Mouse (Mus musculus) bone marrow, adult 2 months (tissue): Measurements from ENCODE around the gene Rhox4c. TPM values are rescaled to one million over a fixed set of nuclear protein-coding genes. Genes with fewer than 3 reads are reported as not detected.
"Not testable (repeated sequence)": the region's sequence is repeated elsewhere in the genome, so short reads cannot be mapped to it uniquely, and the experiment has no call there.

ENCODE experiments used
- H3K27ac ChIP-seq: fragments of 200-500 bp; 2 replicates; pipeline ENCODE4 v1.5.1; 2012; ENCODE audit warnings: low read depth, mild to moderate bottlenecking, control low read depth, inconsistent platforms, low read length; ENCODE audit not compliant: control insufficient read depth, poor library complexity, insufficient read depth
- H3K4me1 ChIP-seq: fragments of 200-500 bp; 2 replicates; pipeline ENCODE4 v1.6.1; 2011; ENCODE audit warnings: low read length; ENCODE audit not compliant: control insufficient read depth, insufficient read depth
- H3K4me3 ChIP-seq: fragments of 200-500 bp; replicated peaks from 2 replicates; pipeline ENCODE3; 2011; ENCODE audit warnings: mild to moderate bottlenecking, low read depth, low read length, control low read depth; ENCODE audit not compliant: control insufficient read depth
- WGBS: fragments of 180-500 bp; shearing (Covaris S2); methylation state at CpG from one replicate; pipeline ENCODE4 v1.1.7; 2018; 5-methylcytosine and 5-hydroxymethylcytosine counted together
- polyA plus RNA-seq: library from polyadenylated mRNA; stranded (reverse); fragments of >200 nt; gene quantifications from 2 replicates; pipeline ENCODE4 v1.2.4, GENCODE M21; 2011; ENCODE audit warnings: low replicate concordance; ENCODE audit not compliant: missing spikeins, insufficient read depth, insufficient read length

The Rhox4c gene
- not detected in 2 replicates for polyA plus RNA-seq

GRCm38 (mm10) chrX:37480037-37480436, at the start of gene Rhox4c:
Gene Rhox4c (plus strand): TSS chrX:37480337.
- WGBS = 87% methylated on average over 14 of the region's 14 CpGs
- not testable (repeated sequence) for H3K4me3 ChIP-seq, H3K27ac ChIP-seq, H3K4me1 ChIP-seq

- WGBS = 80% methylated on average over 14 of the region's 15 CpGs
- H3K4me3 ChIP-seq, H3K4me1 ChIP-seq, H3K27ac ChIP-seq: not testable (repeated sequence)
These were observed 47.9 kb upstream of the Rhox4c start, which contains the start of gene Rhox4b for GRCm38 (mm10) chrX:37432194-37432593. Gene Rhox4b (plus strand): TSS chrX:37432494.

GRCm38 (mm10) chrX:37453380-37453779, 26.8 kb upstream of the Rhox4c start, which contains the start of gene Rhox2c:
Gene Rhox2c (plus strand): TSS chrX:37453680.
- not testable (repeated sequence) for H3K4me1 ChIP-seq, H3K4me3 ChIP-seq, H3K27ac ChIP-seq
- 82% methylated on average over 7 of the region's 10 CpGs for WGBS

GRCm38 (mm10) chrX:37458285-37458684, 21.9 kb upstream of the Rhox4c start, which contains the start of gene Rhox3c:
Gene Rhox3c (plus strand): TSS chrX:37458585.
- WGBS = 90% methylated on average over 3 of the region's 4 CpGs
- not testable (repeated sequence) for H3K27ac ChIP-seq, H3K4me1 ChIP-seq, H3K4me3 ChIP-seq

GRCm38 (mm10) chrX:37514059-37514458, 33.9 kb downstream of the Rhox4c start, which contains the start of gene Rhox4d:
Gene Rhox4d (plus strand): TSS chrX:37514359.
- H3K27ac ChIP-seq, H3K4me3 ChIP-seq, H3K4me1 ChIP-seq: not testable (repeated sequence)
- WGBS = 91% methylated on average over 12 of the region's 18 CpGs

GRCm38 (mm10) chrX:37530152-37530551, 50.0 kb downstream of the Rhox4c start, which contains the start of gene Rhox2e:
Gene Rhox2e (plus strand): TSS chrX:37530452.
- H3K4me1 ChIP-seq, H3K27ac ChIP-seq, H3K4me3 ChIP-seq: not testable (repeated sequence)
- 92% methylated on average over 2 of the region's 8 CpGs for WGBS

Other genes starting within 250 kb of the Rhox4c start
- not detected in 2 replicates for gene Rhox2a, start 235.4 kb upstream of the Rhox4c start, polyA plus RNA-seq
- gene Rhox3a, start 230.4 kb upstream of the Rhox4c start, polyA plus RNA-seq = not detected in 2 replicates
- not detected in 2 replicates for gene Rhox4a, start 215.0 kb upstream of the Rhox4c start, polyA plus RNA-seq
- not detected in 2 replicates for gene Rhox3a2, start 100.3 kb upstream of the Rhox4c start, polyA plus RNA-seq
- not detected in 2 replicates for gene Rhox4a2, start 89.5 kb upstream of the Rhox4c start, polyA plus RNA-seq
- not detected in 2 replicates for gene Rhox2b, start 68.3 kb upstream of the Rhox4c start, polyA plus RNA-seq
- gene Rhox4b, start 47.8 kb upstream of the Rhox4c start, polyA plus RNA-seq = not detected in 2 replicates
- gene Rhox2c, start 26.7 kb upstream of the Rhox4c start, polyA plus RNA-seq = not detected in 2 replicates
- not detected in 2 replicates for gene Rhox3c, start 21.8 kb upstream of the Rhox4c start, polyA plus RNA-seq
- gene Rhox2d, start 13.1 kb downstream of the Rhox4c start, polyA plus RNA-seq = not detected in 2 replicates
- gene Rhox4d, start 34.0 kb downstream of the Rhox4c start, polyA plus RNA-seq = not detected in 2 replicates
- not detected in 2 replicates for gene Rhox2e, start 50.1 kb downstream of the Rhox4c start, polyA plus RNA-seq
- gene Rhox3e, start 61.7 kb downstream of the Rhox4c start, polyA plus RNA-seq = not detected in 2 replicates
- not detected in 2 replicates for gene Rhox4e, start 77.1 kb downstream of the Rhox4c start, polyA plus RNA-seq
- gene Rhox2f, start 91.1 kb downstream of the Rhox4c start, polyA plus RNA-seq = not detected in 2 replicates
- gene Rhox3f, start 100.7 kb downstream of the Rhox4c start, polyA plus RNA-seq = not detected in 2 replicates
- gene Rhox4f, start 127.4 kb downstream of the Rhox4c start, polyA plus RNA-seq = not detected in 2 replicates
- gene Rhox3g, start 148.3 kb downstream of the Rhox4c start, polyA plus RNA-seq = not detected in 2 replicates
- gene Rhox2g, start 163.1 kb downstream of the Rhox4c start, polyA plus RNA-seq = not detected in 2 replicates
- not detected in 2 replicates for gene Rhox4g, start 171.0 kb downstream of the Rhox4c start, polyA plus RNA-seq
- not detected in 2 replicates for gene Rhox3h, start 188.4 kb downstream of the Rhox4c start, polyA plus RNA-seq
- not detected in 2 replicates for gene Rhox2h, start 192.9 kb downstream of the Rhox4c start, polyA plus RNA-seq